9 mouse cellular contexts compared by ENCODE assay signal in the genomic region with DNA sequence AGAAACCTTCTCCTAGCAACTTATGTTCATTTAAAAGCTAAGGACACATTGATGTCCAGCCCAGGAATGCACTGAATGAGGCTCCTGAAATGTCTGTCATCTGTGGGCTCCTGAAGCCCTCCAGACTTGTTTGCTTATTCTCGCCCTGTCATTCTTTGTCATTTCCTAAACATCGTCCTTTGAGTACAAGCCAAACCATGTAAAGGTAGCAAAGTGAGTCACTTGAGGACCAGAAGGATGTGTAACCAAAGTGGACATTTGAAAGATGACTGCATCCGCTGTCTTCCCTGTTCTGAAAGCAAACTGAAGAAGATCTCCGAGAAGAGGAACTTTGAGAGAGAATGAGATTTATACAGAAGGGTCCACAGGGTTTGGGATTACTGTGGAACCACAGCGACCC.
"Had no signal": no experiment of that assay in that cellular context is flagged by ENCODE, and none has a peak within 500 bp of the region (broad histone marks: within the 10 kb centered on the region; RNA-seq: fewer than 3 reads in every experiment).

No protein-coding gene starts in this region.

- DNase-seq: layer of hippocampus, adult 9-11 months; layer of hippocampus, postnatal 36 days; right cerebral cortex, postnatal 14 days had no signal

- H3K9ac ChIP-seq: limb, embryonic 15.5 days; liver, embryonic 12.5 days; lung, embryonic 14.5 days; midbrain, embryonic 12.5 days; stomach, embryonic 15.5 days had no signal

- H3K4me3 ChIP-seq: limb, embryonic 15.5 days; liver, embryonic 12.5 days; midbrain, embryonic 12.5 days; stomach, embryonic 15.5 days had no signal

- H3K9me3 ChIP-seq: limb, embryonic 15.5 days; liver, embryonic 12.5 days; midbrain, embryonic 12.5 days; stomach, embryonic 15.5 days had no signal

- H3K27ac ChIP-seq: limb, embryonic 15.5 days; liver, embryonic 12.5 days; midbrain, embryonic 12.5 days had no signal

- H3K36me3 ChIP-seq: limb, embryonic 15.5 days; liver, embryonic 12.5 days; midbrain, embryonic 12.5 days; stomach, embryonic 15.5 days had no signal

- H3K4me2 ChIP-seq: limb, embryonic 15.5 days; liver, embryonic 12.5 days; lung, embryonic 14.5 days; midbrain, embryonic 12.5 days; stomach, embryonic 15.5 days had no signal

- H3K4me1 ChIP-seq: liver, embryonic 12.5 days had no signal

- H3K27me3 ChIP-seq: liver, embryonic 12.5 days; midbrain, embryonic 12.5 days had no signal

- ATAC-seq: liver, embryonic 12.5 days; midbrain, embryonic 16.5 days had no signal
